Mouse (Mus musculus): ENCODE data around the gene Vav2.

GRCm38 (mm10) chr2:27294777-27295176 is 132.1 kb downstream of the Vav2 start:
- no peak for TF ChIP-seq CTCF (IDR thresholded peaks at IDR 0.05; ENCODE audit: borderline replicate concordance, control insufficient read depth, extremely low read depth, insufficient read depth, low read length, poor library complexity)
- TF ChIP-seq POLR2A (IDR thresholded peaks at IDR 0.05; ENCODE audit: control insufficient read depth, extremely low read depth, insufficient read depth, low read length, poor library complexity): no peak

Measured in thymus, adult 2 months (tissue).